Mouse (Mus musculus) cortical plate, adult 2 months (tissue): ENCODE data around the gene Dhps.

Experiments
- CTCF ChIP-seq: fragments of 200-500 bp; IDR thresholded peaks from 2 replicates; pipeline ENCODE4 v1.5.1; 2011; ENCODE audit warnings: mild to moderate bottlenecking, control low read depth, low read length; ENCODE audit not compliant: insufficient read depth; ENCODE audit errors: extremely low read depth
- POLR2A ChIP-seq: fragments of 200-500 bp; IDR thresholded peaks from 2 replicates; pipeline ENCODE4 v1.6.1; 2011; ENCODE audit warnings: mild to moderate bottlenecking, low read length, control low read depth; ENCODE audit not compliant: insufficient read depth; ENCODE audit errors: extremely low read depth

DNA sequence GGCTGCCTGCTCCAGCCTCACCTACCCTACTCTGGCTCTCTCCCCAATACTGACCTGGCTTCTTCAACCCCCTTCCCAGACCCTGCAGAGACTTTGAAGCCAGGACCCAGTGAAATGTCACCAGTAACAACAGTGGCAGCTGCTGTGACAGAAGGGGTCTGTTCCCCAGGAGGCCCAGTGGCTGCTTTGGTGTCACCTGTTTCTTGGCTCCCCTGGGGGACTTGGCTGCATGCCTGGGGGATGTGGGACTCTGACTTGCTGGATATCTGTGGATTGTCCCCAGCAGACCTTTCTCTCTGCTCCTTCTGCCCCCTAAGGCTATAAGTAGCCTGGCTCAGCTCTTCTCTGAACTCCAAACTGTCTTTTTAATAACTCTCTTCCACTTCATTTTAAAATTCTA is 3.6 kb upstream of the Dhps start, which contains the start of gene Gm5741:
- TF ChIP-seq POLR2A: no peak
- TF ChIP-seq CTCF: no peak
